Mouse (Mus musculus): ENCODE data around the gene Cyp2d22.

- TF ChIP-seq CTCF (IDR thresholded peaks at IDR 0.05; ENCODE audit: control insufficient read depth, insufficient read depth, insufficient replicate concordance, low read depth, low read length) (no peak), POLR2A (IDR thresholded peaks at IDR 0.05; ENCODE audit: control insufficient read depth, low read depth, low read length) (no peak)
Measured at GRCm38 (mm10) chr15:82368851-82369250, 11.2 kb downstream of the Cyp2d22 start.
